Mouse (Mus musculus): Measurements from ENCODE around the gene Tnfsf13b.
A peak's percentile ranks its signal among the peaks of the same experiment; 100 is the strongest.

Gene Tnfsf13b

GRCm38 (mm10) chr8:10006156-10006985, at the start of gene Tnfsf13b:
TSS of gene Tnfsf13b (plus strand) at chr8:10006467.
- no peak for DNase-seq (ENCODE audit: low spot score)

DNA sequence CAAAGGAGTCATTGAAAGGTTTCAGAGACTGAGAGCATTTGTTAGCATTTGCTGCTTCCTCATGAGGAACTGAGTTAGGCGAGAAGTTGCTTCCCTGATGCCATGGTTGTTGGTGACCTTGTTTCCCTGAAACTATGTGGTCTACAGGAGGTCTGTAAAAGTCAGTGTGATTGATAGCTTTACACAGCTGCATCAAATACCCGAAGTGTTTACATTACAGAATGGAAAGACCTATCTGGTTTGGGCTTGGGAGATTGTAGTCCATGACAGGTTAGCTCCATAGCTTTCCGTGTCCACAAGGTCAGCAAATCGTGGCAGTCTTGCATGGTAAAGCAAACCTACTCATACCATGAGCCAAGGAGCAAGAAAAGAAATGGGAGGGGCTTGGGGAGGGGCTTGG, 47.9 kb upstream of the Tnfsf13b start:
- DNase-seq (ENCODE audit: low spot score) = no peak

- no peak for DNase-seq (ENCODE audit: low spot score)
Observed at GRCm38 (mm10) chr8:9959919-9960318, 46.3 kb upstream of the Tnfsf13b start.

- no peak for DNase-seq (ENCODE audit: low spot score)
Observed at GRCm38 (mm10) chr8:9971866-9972265, 34.4 kb upstream of the Tnfsf13b start.

- DNase-seq (ENCODE audit: low spot score) = no peak
Observed at GRCm38 (mm10) chr8:9975276-9975675, 31.0 kb upstream of the Tnfsf13b start.

- peak; percentile 97 for DNase-seq (ENCODE audit: low spot score)
Observed at GRCm38 (mm10) chr8:9975898-9976611, 30.2 kb upstream of the Tnfsf13b start.

- no peak for DNase-seq (ENCODE audit: low spot score)
Observed at GRCm38 (mm10) chr8:9977016-9977415, 29.3 kb upstream of the Tnfsf13b start.

DNA sequence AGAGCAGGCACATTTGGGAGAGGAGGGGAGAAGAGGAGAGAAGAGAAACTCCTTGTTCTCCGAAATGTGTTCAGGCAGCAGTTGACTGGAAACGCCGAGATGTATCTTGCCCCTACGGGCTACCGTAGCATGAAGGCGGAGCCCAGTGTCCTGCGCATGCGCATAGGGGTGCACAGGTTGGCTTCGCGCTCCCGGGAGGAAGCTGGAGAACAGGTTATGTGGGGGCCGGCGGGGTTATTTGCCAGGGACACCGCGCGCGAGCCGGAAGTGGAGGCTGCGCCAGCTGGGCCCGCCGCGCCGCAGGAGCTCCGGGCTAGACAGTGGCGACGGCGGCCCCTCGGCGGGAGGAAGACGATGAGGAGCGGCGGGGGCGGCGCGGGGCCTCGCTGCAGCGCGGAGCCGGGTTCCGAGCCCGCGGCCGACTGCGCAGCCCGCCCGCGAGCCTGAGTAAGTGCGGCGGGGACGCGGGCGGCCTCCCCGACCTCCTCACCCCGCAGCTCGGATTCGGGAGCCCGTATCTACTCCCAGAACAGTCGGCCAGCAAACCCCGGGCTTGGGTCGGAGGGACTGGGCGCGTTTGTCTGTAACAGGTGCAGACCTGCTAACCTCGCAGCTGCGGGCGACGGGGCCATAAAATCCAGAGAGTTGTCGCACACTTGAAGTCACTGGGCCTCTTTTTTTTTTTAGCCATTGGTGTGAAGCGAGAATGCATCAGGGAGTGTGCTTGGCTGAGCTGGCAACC, 28.5 kb upstream of the Tnfsf13b start, which contains the start of the genes Lig4 and Abhd13:
TSS of gene Lig4 (minus strand) at position 114 of the 742 bp plus-strand sequence.
TSS of gene Abhd13 (plus strand) at position 135 of the 742 bp plus-strand sequence.
- DNase-seq (ENCODE audit: low spot score) = peak; percentile 92

GRCm38 (mm10) chr8:9978475-9979230, 27.6 kb upstream of the Tnfsf13b start:
- DNase-seq (ENCODE audit: low spot score) = no peak

DNA sequence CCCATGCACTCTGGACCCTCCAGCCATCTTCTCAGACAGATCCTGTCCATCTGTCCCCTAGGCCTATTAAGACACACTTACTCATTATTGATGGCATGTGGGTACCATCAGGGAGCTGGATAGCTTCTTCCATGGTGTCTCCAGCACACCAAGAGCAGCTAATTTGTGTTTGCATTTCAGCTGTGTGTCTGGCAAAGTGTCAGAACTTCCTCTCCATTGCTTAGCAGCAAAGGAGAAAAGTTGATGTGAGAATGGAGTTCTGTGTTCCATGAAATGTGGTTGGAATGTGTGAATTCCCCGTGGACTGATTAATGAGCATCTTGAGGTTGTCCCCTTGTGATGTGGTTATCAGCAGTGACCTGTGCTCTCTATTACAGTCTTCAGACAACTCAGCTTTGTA, 26.5 kb upstream of the Tnfsf13b start:
- DNase-seq (ENCODE audit: low spot score) = no peak

DNA sequence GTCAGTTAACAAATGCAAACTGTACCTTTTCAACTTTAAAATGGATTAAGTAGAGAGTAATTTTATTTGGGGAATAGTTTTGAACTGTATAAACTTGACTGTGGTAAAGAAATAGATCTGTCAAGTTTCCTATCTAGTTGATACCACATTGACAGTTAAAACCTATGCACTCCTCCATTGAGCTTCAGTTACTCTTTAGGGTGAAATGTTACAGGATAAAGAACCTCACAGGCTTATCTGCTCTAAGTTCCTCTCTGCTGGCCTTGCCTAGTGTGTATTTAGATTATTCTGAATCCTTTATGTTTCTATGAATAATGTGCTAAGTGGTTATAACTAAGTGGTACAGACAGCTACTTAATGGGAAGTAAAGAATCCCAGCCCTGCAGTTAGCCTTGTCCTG, 26.1 kb upstream of the Tnfsf13b start:
- no peak for DNase-seq (ENCODE audit: low spot score)

GRCm38 (mm10) chr8:10004115-10004514, 2.2 kb upstream of the Tnfsf13b start:
- no peak for DNase-seq (ENCODE audit: low spot score)

DNA sequence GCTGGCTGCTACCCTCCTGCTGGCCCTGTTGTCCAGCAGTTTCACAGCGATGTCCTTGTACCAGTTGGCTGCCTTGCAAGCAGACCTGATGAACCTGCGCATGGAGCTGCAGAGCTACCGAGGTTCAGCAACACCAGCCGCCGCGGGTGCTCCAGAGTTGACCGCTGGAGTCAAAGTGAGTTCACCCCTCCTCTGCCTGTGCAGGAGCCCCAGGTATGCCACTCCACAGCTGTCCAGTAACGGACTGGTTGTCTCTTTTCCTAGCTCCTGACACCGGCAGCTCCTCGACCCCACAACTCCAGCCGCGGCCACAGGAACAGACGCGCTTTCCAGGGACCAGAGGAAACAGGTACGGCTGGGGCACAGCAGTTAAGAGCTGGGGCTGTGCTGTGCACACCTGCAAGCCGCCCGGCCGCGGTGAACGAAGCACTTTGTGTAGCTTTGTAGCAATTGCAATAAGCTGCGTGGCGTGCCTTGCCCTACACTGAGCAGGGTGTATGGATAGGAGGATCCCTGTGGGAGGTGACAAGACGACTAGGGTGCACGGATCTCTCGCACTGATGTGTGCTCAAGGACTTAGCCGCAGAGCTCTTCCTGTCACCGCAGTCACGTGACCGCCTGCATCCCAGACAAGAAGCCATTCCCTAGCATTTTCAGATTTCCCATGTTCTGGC, 856 bp downstream of the Tnfsf13b start:
- DNase-seq (ENCODE audit: low spot score) = no peak

DNA sequence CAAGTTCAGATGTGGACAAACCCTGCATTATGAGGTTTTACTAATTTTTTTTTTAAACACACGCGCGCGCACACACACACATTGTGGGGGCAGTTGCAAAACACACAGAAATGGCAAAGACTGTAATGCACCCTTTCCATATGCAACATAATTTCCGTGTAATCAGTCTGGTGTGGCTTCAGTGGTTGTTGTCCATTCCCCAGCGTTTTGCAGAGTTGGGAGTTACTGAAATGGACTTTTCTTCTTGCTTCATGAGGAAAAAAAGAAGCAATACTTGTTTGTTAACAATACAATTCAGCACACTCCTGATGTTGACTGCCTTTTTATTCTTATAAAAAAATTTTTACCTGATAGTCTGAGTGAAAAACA, 1.4 kb downstream of the Tnfsf13b start:
- no peak for DNase-seq (ENCODE audit: low spot score)

DNA sequence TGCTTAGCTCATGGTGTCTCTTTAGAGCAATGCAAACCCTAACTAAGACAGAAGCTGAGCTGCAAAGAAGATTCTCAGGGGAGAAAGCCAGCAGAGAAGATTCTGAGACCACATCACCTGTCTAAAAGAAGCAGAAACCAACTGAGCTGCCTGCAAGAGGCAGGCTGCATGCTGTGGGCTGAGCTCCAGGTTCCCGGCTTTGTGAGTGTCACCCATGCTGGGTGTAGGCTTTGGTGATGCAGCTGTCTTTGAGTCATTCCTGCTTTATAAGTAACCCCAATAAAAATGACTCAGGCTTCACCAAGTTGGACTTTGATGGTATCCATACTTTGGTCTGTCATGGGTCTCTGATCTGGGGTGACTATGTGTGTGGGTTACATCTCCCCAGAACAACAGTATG, 10.0 kb downstream of the Tnfsf13b start:
- no peak for DNase-seq (ENCODE audit: low spot score)

DNA sequence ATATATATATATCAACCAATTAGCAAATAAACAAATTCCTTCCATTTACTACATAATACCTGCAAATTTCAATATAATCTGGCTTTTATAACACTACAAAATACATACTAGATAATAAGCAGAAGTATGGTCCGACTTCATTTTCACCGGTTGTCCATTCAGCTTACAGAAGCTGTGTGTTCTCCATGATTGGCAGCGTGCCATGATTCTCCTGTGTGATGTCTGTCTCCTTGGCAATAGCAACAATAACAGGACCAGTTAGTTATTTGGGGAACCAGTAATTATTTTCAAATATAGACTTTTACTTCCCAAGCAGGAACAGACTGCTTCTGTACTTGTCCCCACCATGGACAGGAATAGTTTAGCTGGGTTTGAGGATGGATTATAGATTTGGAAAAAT, 11.0 kb downstream of the Tnfsf13b start:
- DNase-seq (ENCODE audit: low spot score) = no peak

DNA sequence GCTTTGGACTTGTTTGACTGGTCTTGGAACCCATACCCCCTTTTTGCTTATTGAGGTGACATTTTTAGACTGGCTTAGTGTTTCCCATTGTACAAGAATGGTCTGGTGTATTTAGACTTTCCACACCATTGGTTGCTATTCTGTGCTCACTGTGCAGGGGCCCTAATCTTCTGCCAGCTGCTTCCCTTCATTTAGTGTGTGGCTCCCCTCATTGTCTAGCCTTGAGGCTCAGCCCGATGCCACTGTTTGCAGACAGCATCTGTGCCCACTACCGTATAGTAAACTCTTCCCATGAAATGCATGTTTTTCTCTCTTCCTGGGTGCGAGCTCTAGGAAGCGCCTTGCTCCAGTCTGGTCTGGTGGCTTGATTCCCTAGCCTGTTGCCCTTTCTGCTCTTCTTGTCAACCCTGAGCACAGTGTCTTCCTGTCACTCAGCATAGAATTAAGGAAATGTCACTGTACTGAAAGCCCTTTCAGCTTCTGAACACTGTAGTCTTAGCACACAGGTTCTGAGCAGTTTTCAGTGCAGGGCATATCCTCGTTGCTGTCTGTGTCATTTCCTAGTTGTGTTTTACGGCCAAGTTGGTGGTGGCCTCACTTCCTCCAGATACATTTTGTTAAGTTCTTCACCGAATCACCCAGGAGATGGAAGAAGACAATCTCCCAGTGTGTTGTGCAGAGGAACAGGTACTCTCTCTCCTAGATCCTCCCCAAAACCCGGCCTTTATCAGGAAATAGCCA, 24.2 kb downstream of the Tnfsf13b start:
- no peak for DNase-seq (ENCODE audit: low spot score)

DNA sequence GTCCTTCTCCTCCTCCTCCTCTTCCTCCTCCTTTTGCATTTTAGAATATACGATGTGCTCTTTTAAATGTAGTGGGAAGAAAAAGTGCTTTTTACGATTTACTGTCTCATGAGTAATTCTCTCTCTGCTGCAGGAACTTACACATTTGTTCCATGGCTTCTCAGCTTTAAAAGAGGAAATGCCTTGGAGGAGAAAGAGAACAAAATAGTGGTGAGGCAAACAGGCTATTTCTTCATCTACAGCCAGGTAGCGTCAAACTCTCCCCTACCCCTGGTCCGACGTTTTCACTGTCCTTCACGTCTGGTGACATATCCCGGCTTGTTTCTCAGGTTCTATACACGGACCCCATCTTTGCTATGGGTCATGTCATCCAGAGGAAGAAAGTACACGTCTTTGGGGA, 24.9 kb downstream of the Tnfsf13b start:
- DNase-seq (ENCODE audit: low spot score) = no peak

DNA sequence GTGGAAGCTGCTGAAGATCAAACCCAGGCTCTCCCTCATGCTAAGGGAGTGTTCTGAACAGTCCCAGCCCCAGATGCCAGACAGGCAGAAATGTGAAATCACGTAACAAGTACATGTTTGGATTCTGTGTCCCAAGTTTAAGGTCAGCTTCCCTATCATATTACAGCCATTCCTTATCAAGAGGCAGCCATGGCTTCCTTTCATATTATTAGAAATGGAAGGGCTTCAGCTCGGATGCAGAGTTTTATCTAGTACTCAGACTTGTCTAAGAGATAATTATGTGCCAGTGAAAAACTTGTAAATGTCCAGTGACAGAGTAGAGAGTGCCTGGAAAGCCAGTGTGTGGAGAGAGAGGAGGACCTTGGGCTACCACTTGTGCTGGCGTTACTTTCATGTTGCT, 34.6 kb downstream of the Tnfsf13b start:
- DNase-seq (ENCODE audit: low spot score) = no peak

DNA sequence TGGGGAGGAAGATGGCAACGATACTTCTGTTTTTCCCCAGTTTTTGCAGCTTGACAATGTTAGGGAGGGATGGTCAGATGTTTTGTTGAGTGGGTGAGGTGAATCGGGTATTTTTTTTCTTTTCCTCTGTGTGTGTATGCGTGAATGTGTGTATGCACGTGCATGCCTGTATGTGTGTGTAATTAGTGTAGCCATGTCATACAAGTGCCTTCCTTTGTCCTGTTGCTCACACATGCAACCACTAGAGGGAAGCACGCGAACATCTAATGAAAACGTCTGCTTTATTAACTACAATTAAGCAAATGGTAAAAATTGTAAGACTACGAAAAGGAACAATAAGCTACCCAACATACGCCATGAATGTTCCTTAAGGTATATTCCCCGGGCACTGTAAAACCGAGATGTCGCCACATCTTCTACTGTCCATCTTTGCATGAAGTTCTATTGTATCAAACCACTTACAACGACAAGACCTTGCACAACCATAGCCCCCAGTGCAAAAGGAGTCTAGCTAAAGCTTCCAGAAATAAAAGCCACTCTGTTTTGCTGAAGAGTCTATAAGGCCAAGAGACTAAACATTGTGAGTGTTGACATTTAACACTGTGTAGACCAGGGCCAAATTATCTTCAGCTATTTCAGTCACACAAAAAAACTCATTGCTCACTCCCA, 37.7 kb downstream of the Tnfsf13b start:
- peak; percentile 50 for DNase-seq (ENCODE audit: low spot score)
